Mouse (Mus musculus) liver, adult 2 months (tissue): ENCODE measurements around the gene Insl5.

ENCODE experiments used
- CTCF ChIP-seq: fragments of 200-500 bp; IDR thresholded peaks from 2 replicates; pipeline ENCODE4 v1.5.1; 2011; ENCODE audit warnings: low read depth, low read length, control low read depth
- POLR2A ChIP-seq: fragments of 200-500 bp; IDR thresholded peaks from 2 replicates; pipeline ENCODE4 v1.6.1; 2011; ENCODE audit warnings: low read length, control low read depth; ENCODE audit not compliant: insufficient read depth; ENCODE audit errors: extremely low read depth

DNA sequence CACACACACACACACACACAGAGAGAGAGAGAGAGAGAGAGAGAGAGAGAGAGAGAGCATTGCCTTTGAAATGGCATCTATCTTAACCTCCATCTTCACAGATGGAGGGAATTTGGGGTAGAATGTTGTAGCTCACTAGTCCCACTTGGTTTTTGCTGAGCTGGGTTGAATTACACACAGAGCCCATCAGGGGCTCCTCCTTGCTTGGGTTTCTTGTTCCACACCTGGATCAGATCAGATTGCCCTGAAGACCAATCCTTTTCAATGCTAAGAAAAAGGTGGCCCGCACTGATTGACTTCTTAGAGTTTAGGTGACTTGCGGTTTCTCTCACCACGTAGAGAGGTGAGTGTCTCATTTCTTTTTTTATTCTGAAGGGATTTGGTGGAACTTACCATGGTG is 35.0 kb downstream of the Insl5 start:
- no peak for TF ChIP-seq CTCF
- TF ChIP-seq POLR2A: no peak
